Comparison of ENCODE assay signal across 20 mouse cellular contexts in genomic region chr13:81367681-81368376, GRCm38 (mm10).
DNase-seq lines count a peak whose midpoint lies in the region; ATAC-seq and TF ChIP-seq lines count a peak whose summit lies in the region.
"Had no signal": no experiment of that assay in that cellular context is flagged by ENCODE, and none has a peak within 500 bp of the region (broad histone marks: within the 10 kb centered on the region; RNA-seq: fewer than 3 reads in every experiment).

No protein-coding gene starts in this region.

- no peak overlapping the region for H3K4me2 ChIP-seq in kidney, embryonic 14.5 days (replicated peaks; ENCODE audit: low read depth, low read length)
- H3K4me2 ChIP-seq in intestine, postnatal 0 days (replicated peaks; ENCODE audit: low read depth): no peak overlapping the region
- no peak overlapping the region for H3K4me2 ChIP-seq in stomach, embryonic 15.5 days
- H3K4me2 ChIP-seq in forebrain, postnatal 0 days (ENCODE audit: low read depth): no peak overlapping the region
- H3K4me2 ChIP-seq: hindbrain, embryonic 15.5 days; midbrain, embryonic 11.5 days; neural tube, embryonic 12.5 days had no signal

- no peak for TF ChIP-seq CTCF in intestine, postnatal 0 days (IDR thresholded peaks at IDR 0.05; ENCODE audit: low read depth)
- no peak for TF ChIP-seq CTCF in forebrain, postnatal 0 days (IDR thresholded peaks at IDR 0.05; ENCODE audit: low read depth)

- ATAC-seq in kidney, embryonic 14.5 days (ENCODE audit: low FRiP score, low TSS enrichment): no peak
- ATAC-seq in intestine, postnatal 0 days: 0 out of 2 replicates have a peak, but pooled peaks have one; percentile 16
- ATAC-seq in stomach, embryonic 15.5 days (ENCODE audit: insufficient read depth, low FRiP score, low read depth): peak; percentile 27; the same call in 1 of the 2 replicates
- no peak for ATAC-seq in forebrain, postnatal 0 days
- ATAC-seq: activated CD4-positive, CD25-positive, alpha-beta regulatory T cell, adult 4 months; Patski had no signal

- H3K9ac ChIP-seq in kidney, embryonic 14.5 days (ENCODE audit: low read depth, low read length): no peak overlapping the region
- H3K9ac ChIP-seq in intestine, postnatal 0 days (ENCODE audit: low read depth, low read length): no peak overlapping the region
- no peak overlapping the region for H3K9ac ChIP-seq in stomach, embryonic 15.5 days
- no peak overlapping the region for H3K9ac ChIP-seq in forebrain, postnatal 0 days
- H3K9ac ChIP-seq: hindbrain, embryonic 15.5 days; neural tube, embryonic 12.5 days had no signal

- no peaks in the 10 kb centered on the region for H3K27me3 ChIP-seq in kidney, embryonic 14.5 days (ENCODE audit: control insufficient read depth, insufficient read depth, low read length)
- H3K27me3 ChIP-seq in intestine, postnatal 0 days (replicated peaks; ENCODE audit: control insufficient read depth, insufficient read depth, low read length): no peaks in the 10 kb centered on the region
- H3K27me3 ChIP-seq in stomach, embryonic 15.5 days (replicated peaks): no peaks in the 10 kb centered on the region
- H3K27me3 ChIP-seq in forebrain, postnatal 0 days (ENCODE audit: insufficient read depth, low read length): no peaks in the 10 kb centered on the region
- H3K27me3 ChIP-seq: hindbrain, embryonic 15.5 days; neural tube, embryonic 12.5 days had no signal

- H3K4me1 ChIP-seq in kidney, embryonic 14.5 days (ENCODE audit: control insufficient read depth, insufficient read depth, low read length): no peaks in the 10 kb centered on the region
- no peaks in the 10 kb centered on the region; the same call in 1 of the 2 replicates for H3K4me1 ChIP-seq in intestine, postnatal 0 days (replicated peaks; ENCODE audit: control insufficient read depth, insufficient read depth, low read length)
- no peaks in the 10 kb centered on the region for H3K4me1 ChIP-seq in stomach, embryonic 15.5 days
- no peaks in the 10 kb centered on the region for H3K4me1 ChIP-seq in forebrain, postnatal 0 days (ENCODE audit: insufficient read depth)
- H3K4me1 ChIP-seq: hindbrain, embryonic 15.5 days; neural tube, embryonic 12.5 days had no signal

- DNase-seq in kidney, adult 11 months: peak; percentile 7
- DNase-seq in kidney, postnatal 36 days: peak; percentile 30 to 31
- no peak for DNase-seq in forebrain, postnatal 0 days
- DNase-seq in layer of hippocampus, adult 9-11 months: no peak
- DNase-seq: adrenal gland, postnatal 36 days; cerebellum, adult 9-11 months; heart, adult 11 months; layer of hippocampus, postnatal 36 days; left cerebral cortex, postnatal 4 days; lung, adult 18-20 months; lung, postnatal 4 days; right cerebral cortex, postnatal 14 days had no signal

- WGBS in kidney, embryonic 14.5 days: 68% methylated on average over 4 of the region's 4 CpGs
- 35% methylated on average over 4 of the region's 4 CpGs for WGBS in intestine, postnatal 0 days
- 53% methylated on average over 4 of the region's 4 CpGs for WGBS in stomach, embryonic 15.5 days
- 89% methylated on average over 4 of the region's 4 CpGs for WGBS in forebrain, postnatal 0 days

- H3K27ac ChIP-seq in kidney, embryonic 14.5 days (ENCODE audit: low read depth, low read length): no peak overlapping the region
- no peak overlapping the region for H3K27ac ChIP-seq in intestine, postnatal 0 days (ENCODE audit: low read depth, low read length)
- no peak overlapping the region for H3K27ac ChIP-seq in stomach, embryonic 15.5 days
- H3K27ac ChIP-seq in forebrain, postnatal 0 days (ENCODE audit: low read depth, low read length): no peak overlapping the region
- H3K27ac ChIP-seq: hindbrain, embryonic 15.5 days; neural tube, embryonic 12.5 days had no signal

- no peaks in the 10 kb centered on the region for H3K9me3 ChIP-seq in kidney, embryonic 14.5 days (ENCODE audit: control insufficient read depth, low read length)
- no peaks in the 10 kb centered on the region for H3K9me3 ChIP-seq in intestine, postnatal 0 days (ENCODE audit: control insufficient read depth)
- H3K9me3 ChIP-seq in stomach, embryonic 15.5 days: no peaks in the 10 kb centered on the region
- no peaks in the 10 kb centered on the region for H3K9me3 ChIP-seq in forebrain, postnatal 0 days (ENCODE audit: low read length)
- H3K9me3 ChIP-seq: hindbrain, embryonic 15.5 days; neural tube, embryonic 12.5 days had no signal

- H3K4me3 ChIP-seq in kidney, embryonic 14.5 days (ENCODE audit: low read length): no peak overlapping the region
- no peak overlapping the region for H3K4me3 ChIP-seq in intestine, postnatal 0 days (ENCODE audit: low read depth, low read length)
- H3K4me3 ChIP-seq in stomach, embryonic 15.5 days (replicated peaks): no peak overlapping the region
- no peak overlapping the region for H3K4me3 ChIP-seq in forebrain, postnatal 0 days (ENCODE audit: low read depth, low read length)
- H3K4me3 ChIP-seq: hindbrain, embryonic 15.5 days; neural tube, embryonic 12.5 days had no signal

- H3K36me3 ChIP-seq in kidney, embryonic 14.5 days (ENCODE audit: control insufficient read depth, insufficient read depth, low read length): no peaks in the 10 kb centered on the region
- H3K36me3 ChIP-seq in intestine, postnatal 0 days (ENCODE audit: control insufficient read depth, insufficient read depth): no peaks in the 10 kb centered on the region
- H3K36me3 ChIP-seq in stomach, embryonic 15.5 days: no peaks in the 10 kb centered on the region
- H3K36me3 ChIP-seq in forebrain, postnatal 0 days (ENCODE audit: insufficient read depth): no peaks in the 10 kb centered on the region
- H3K36me3 ChIP-seq: hindbrain, embryonic 15.5 days; neural tube, embryonic 12.5 days had no signal

Comparison
In these comparisons a context has a peak if more than half of its experiments do, and no peak if none do; other contexts are left out.
1. DNase-seq: peak in kidney, adult 11 months (single experiment) and kidney, postnatal 36 days (2 of 2); none in forebrain, postnatal 0 days (single experiment) and layer of hippocampus, adult 9-11 months (single experiment).
2. ATAC-seq: peak in intestine, postnatal 0 days (single experiment) and stomach, embryonic 15.5 days (single experiment); none in kidney, embryonic 14.5 days (single experiment) and forebrain, postnatal 0 days (single experiment).